Mouse (Mus musculus) stomach, postnatal 0 days (tissue): ENCODE measurements around the gene Dlg4.

Source experiments
- CTCF ChIP-seq: IDR thresholded peaks from 2 replicates; pipeline ENCODE4 v1.5.1; 2016; ENCODE audit warnings: antibody characterized with exemption, low read depth, mild to moderate bottlenecking, moderate library complexity
- EP300 ChIP-seq: optimal IDR thresholded peaks from 2 replicates; pipeline ENCODE3; 2016; ENCODE audit warnings: antibody characterized with exemption

DNA sequence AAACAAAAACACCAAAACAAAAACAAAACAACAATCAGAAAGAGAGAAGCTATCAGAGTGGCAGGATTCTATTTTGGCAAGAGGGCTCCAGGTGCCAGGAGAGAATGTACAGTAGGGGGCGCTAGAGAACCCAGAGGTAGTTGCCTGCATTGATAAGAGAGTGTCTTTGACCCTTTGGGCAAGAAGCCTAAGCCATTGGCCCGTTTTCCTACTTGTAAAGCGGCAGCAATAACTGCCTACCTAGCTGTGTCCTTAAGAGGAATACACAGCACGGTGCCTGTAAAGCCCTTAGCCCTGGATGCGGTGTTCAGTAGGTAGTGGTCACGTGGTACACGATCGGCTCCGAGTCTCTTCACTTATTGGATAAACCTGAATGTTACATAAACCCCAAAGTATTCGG is 33.1 kb downstream of the Dlg4 start:
- no peak for TF ChIP-seq EP300
- TF ChIP-seq CTCF: peak; percentile 49
